Mouse (Mus musculus) embryonic facial prominence, embryonic 12.5 days (tissue): ENCODE data around the gene Mrgbp. TPM values are rescaled to one million over a fixed set of nuclear protein-coding genes. Genes with fewer than 3 reads are reported as not detected.

ENCODE experiments used
- ATAC-seq: fragments of 200-750 bp; cut with Nextera tagmentation; 2 replicates; pipeline ENCODE4 v1.8.0; 2017; ENCODE audit not compliant: insufficient number of reproducible peaks, insufficient read depth, low FRiP score, low TSS enrichment
- H3K27ac ChIP-seq: fragments of 300-500 bp; sonication (generic); 2 replicates; pipeline ENCODE4 v1.5.1; 2016; ENCODE audit warnings: mild to moderate bottlenecking
- H3K27me3 ChIP-seq: fragments of 300-500 bp; sonication (generic); 2 replicates; pipeline ENCODE4 v1.6.1; 2016; ENCODE audit warnings: mild to moderate bottlenecking, moderate library complexity
- H3K36me3 ChIP-seq: fragments of 300-500 bp; sonication (generic); 2 replicates; pipeline ENCODE4 v1.6.1; 2016; ENCODE audit warnings: mild to moderate bottlenecking
- H3K4me1 ChIP-seq: fragments of 300-500 bp; sonication (generic); 2 replicates; pipeline ENCODE4 v1.6.1; 2016
- H3K4me2 ChIP-seq: fragments of 300-500 bp; sonication (generic); replicated peaks from 2 replicates; pipeline ENCODE4 v1.6.1; 2016; ENCODE audit warnings: mild to moderate bottlenecking, moderate library complexity
- H3K4me3 ChIP-seq: fragments of 300-500 bp; sonication (generic); 2 replicates; pipeline ENCODE4 v1.5.1; 2016; ENCODE audit warnings: mild to moderate bottlenecking
- H3K9ac ChIP-seq: fragments of 300-500 bp; sonication (generic); 2 replicates; pipeline ENCODE4 v1.6.1; 2016; ENCODE audit warnings: mild to moderate bottlenecking, moderate library complexity
- H3K9me3 ChIP-seq: fragments of 300-500 bp; sonication (generic); 2 replicates; pipeline ENCODE4 v1.6.1; 2016; ENCODE audit warnings: mild to moderate bottlenecking, moderate library complexity
- WGBS: fragments of 180-500 bp; shearing (Covaris S2); methylation state at CpG from one replicate; pipeline ENCODE4 v1.1.7; 2016; 5-methylcytosine and 5-hydroxymethylcytosine counted together
- polyA plus RNA-seq: library from polyadenylated mRNA; unstranded; fragments of >200 nt; fragmentation: Nextera tagmentation; extraction: Ambion mirVana; gene quantifications from 2 replicates; pipeline ENCODE4 v1.2.1, GENCODE M21; 2016

Gene Mrgbp
- 40.0 and 41.5 TPM in 2 replicates for polyA plus RNA-seq

GRCm38 (mm10) chr2:180581002-180581401, at the start of gene Mrgbp:
Gene Mrgbp, plus strand, starts transcription at chr2:180581304.
- H3K27me3 ChIP-seq, result 0 out of 2 replicates have a peak, but pooled peaks cover 5% of the 10 kb centered on the region
- peaks cover 12% of the 10 kb centered on the region for H3K4me1 ChIP-seq
- no peak for ATAC-seq
- H3K9me3 ChIP-seq, result no peaks in the 10 kb centered on the region
- H3K4me3 ChIP-seq, result no peak within 1 kb of the TSS
- 81% methylated on average over 3 of the region's 3 CpGs for WGBS
- no peak within 1 kb of the TSS for H3K27ac ChIP-seq
- H3K9ac ChIP-seq, result no peak within 1 kb of the TSS
- no peak within 1 kb of the TSS for H3K4me2 ChIP-seq
- H3K36me3 ChIP-seq, result peaks cover 15% of the 10 kb centered on the region

GRCm38 (mm10) chr2:180531671-180532385, 49.3 kb upstream of the Mrgbp start:
- Histone ChIP-seq H3K4me3 (no peak overlapping the region), H3K4me1 (no peaks in the 10 kb centered on the region), H3K4me2 (no peak overlapping the region), H3K9ac (no peak overlapping the region), H3K27me3 (peaks cover 19% of the 10 kb centered on the region), H3K27ac (no peak overlapping the region), H3K36me3 (no peaks in the 10 kb centered on the region), H3K9me3 (no peaks in the 10 kb centered on the region)
- 73% methylated on average over 7 of the region's 7 CpGs for WGBS
- ATAC-seq, result no peak

GRCm38 (mm10) chr2:180532386-180532995, 48.6 kb upstream of the Mrgbp start:
- WGBS, result 52% methylated on average over 6 of the region's 6 CpGs
- H3K27me3 ChIP-seq, result peaks cover 13% of the 10 kb centered on the region
- H3K4me2 ChIP-seq, result no peak overlapping the region
- no peak overlapping the region for H3K4me3 ChIP-seq
- no peak overlapping the region for H3K27ac ChIP-seq
- H3K36me3 ChIP-seq, result no peaks in the 10 kb centered on the region
- H3K9ac ChIP-seq, result no peak overlapping the region
- no peak for ATAC-seq
- no peaks in the 10 kb centered on the region for H3K9me3 ChIP-seq
- no peaks in the 10 kb centered on the region for H3K4me1 ChIP-seq

GRCm38 (mm10) chr2:180533237-180533636, 47.9 kb upstream of the Mrgbp start:
- 71% methylated on average over 4 of the region's 4 CpGs for WGBS
- no peaks in the 10 kb centered on the region for H3K4me1 ChIP-seq
- H3K36me3 ChIP-seq, result no peaks in the 10 kb centered on the region
- H3K9ac ChIP-seq, result no peak overlapping the region
- H3K4me2 ChIP-seq, result no peak overlapping the region
- no peak overlapping the region for H3K4me3 ChIP-seq
- H3K9me3 ChIP-seq, result no peaks in the 10 kb centered on the region
- H3K27ac ChIP-seq, result no peak overlapping the region
- ATAC-seq, result no peak
- H3K27me3 ChIP-seq, result peaks cover 7% of the 10 kb centered on the region

GRCm38 (mm10) chr2:180543675-180544074, 37.4 kb upstream of the Mrgbp start:
- Histone ChIP-seq H3K27ac (no peak overlapping the region), H3K36me3 (no peaks in the 10 kb centered on the region), H3K9me3 (no peaks in the 10 kb centered on the region), H3K27me3 (no peaks in the 10 kb centered on the region), H3K9ac (no peak overlapping the region), H3K4me2 (no peak overlapping the region), H3K4me1 (peaks cover 8% of the 10 kb centered on the region), H3K4me3 (no peak overlapping the region)
- no peak for ATAC-seq
- WGBS, result 83% methylated on average over 2 of the region's 2 CpGs

- Histone ChIP-seq H3K27me3 (no peaks in the 10 kb centered on the region), H3K36me3 (no peaks in the 10 kb centered on the region), H3K27ac (no peak overlapping the region), H3K4me1 (peaks cover 8% of the 10 kb centered on the region), H3K9me3 (no peaks in the 10 kb centered on the region), H3K9ac (no peak overlapping the region), H3K4me2 (no peak overlapping the region), H3K4me3 (no peak overlapping the region)
- 86% methylated on average over 18 of the region's 18 CpGs for WGBS
- ATAC-seq, result no peak
Observed at GRCm38 (mm10) chr2:180545046-180545445, 36.1 kb upstream of the Mrgbp start.

- Histone ChIP-seq H3K4me1 (peaks cover 8% of the 10 kb centered on the region), H3K4me3 (no peak overlapping the region), H3K9ac (no peak overlapping the region), H3K27me3 (no peaks in the 10 kb centered on the region), H3K9me3 (no peaks in the 10 kb centered on the region), H3K4me2 (peak overlapping the region; percentile 19; the same call in 1 of the 2 replicates), H3K27ac (no peak overlapping the region), H3K36me3 (no peaks in the 10 kb centered on the region)
- 0 out of 2 replicates have a peak, but pooled peaks have one; percentile 50 for ATAC-seq
- 20% methylated on average over 8 of the region's 8 CpGs for WGBS
Observed at GRCm38 (mm10) chr2:180547384-180548106, 33.6 kb upstream of the Mrgbp start.

- no peak for ATAC-seq
- Histone ChIP-seq H3K4me2 (no peak overlapping the region), H3K36me3 (no peaks in the 10 kb centered on the region), H3K4me3 (no peak overlapping the region), H3K27me3 (no peaks in the 10 kb centered on the region), H3K27ac (no peak overlapping the region), H3K4me1 (peaks cover 6% of the 10 kb centered on the region), H3K9me3 (no peaks in the 10 kb centered on the region), H3K9ac (no peak overlapping the region)
- 67% methylated on average over 3 of the region's 3 CpGs for WGBS
Observed at GRCm38 (mm10) chr2:180552340-180552739, 28.8 kb upstream of the Mrgbp start.

GRCm38 (mm10) chr2:180555219-180555618, 25.9 kb upstream of the Mrgbp start:
- Histone ChIP-seq H3K9me3 (no peaks in the 10 kb centered on the region), H3K4me2 (no peak overlapping the region), H3K4me3 (no peak overlapping the region), H3K9ac (no peak overlapping the region), H3K27ac (no peak overlapping the region), H3K36me3 (no peaks in the 10 kb centered on the region), H3K4me1 (no peaks in the 10 kb centered on the region), H3K27me3 (no peaks in the 10 kb centered on the region)
- ATAC-seq, result no peak
- 47% methylated on average over 3 of the region's 3 CpGs for WGBS

- H3K36me3 ChIP-seq, result no peaks in the 10 kb centered on the region
- no peak overlapping the region for H3K9ac ChIP-seq
- no peak overlapping the region for H3K4me2 ChIP-seq
- H3K4me3 ChIP-seq, result no peak overlapping the region
- no peaks in the 10 kb centered on the region for H3K9me3 ChIP-seq
- WGBS, result 64% methylated on average over 3 of the region's 3 CpGs
- no peak overlapping the region for H3K27ac ChIP-seq
- ATAC-seq, result no peak
- H3K4me1 ChIP-seq, result no peaks in the 10 kb centered on the region
- no peaks in the 10 kb centered on the region for H3K27me3 ChIP-seq
Observed at GRCm38 (mm10) chr2:180556470-180556869, 24.6 kb upstream of the Mrgbp start.

- Histone ChIP-seq H3K9me3 (no peaks in the 10 kb centered on the region), H3K27me3 (0 out of 2 replicates have a peak, but pooled peaks cover 7% of the 10 kb centered on the region), H3K4me1 (no peaks in the 10 kb centered on the region), H3K4me2 (no peak overlapping the region), H3K9ac (no peak overlapping the region), H3K4me3 (no peak overlapping the region), H3K36me3 (no peaks in the 10 kb centered on the region), H3K27ac (no peak overlapping the region)
- WGBS, result 52% methylated on average over 5 of the region's 5 CpGs
- ATAC-seq, result no peak
Observed at GRCm38 (mm10) chr2:180560245-180560644, 20.9 kb upstream of the Mrgbp start.

- Histone ChIP-seq H3K36me3 (no peaks in the 10 kb centered on the region), H3K9me3 (no peaks in the 10 kb centered on the region), H3K27ac (no peak overlapping the region), H3K27me3 (0 out of 2 replicates have a peak, but pooled peaks cover 7% of the 10 kb centered on the region), H3K4me3 (no peak overlapping the region), H3K9ac (no peak overlapping the region), H3K4me2 (no peak overlapping the region), H3K4me1 (no peaks in the 10 kb centered on the region)
- 58% methylated on average over 5 of the region's 5 CpGs for WGBS
- no peak for ATAC-seq
Observed at GRCm38 (mm10) chr2:180562146-180562545, 19.0 kb upstream of the Mrgbp start.
